Mouse (Mus musculus): Measurements from ENCODE around the gene Tmcc3.
"Not testable (repeated sequence)": the region's sequence is repeated elsewhere in the genome, so short reads cannot be mapped to it uniquely, and the experiment has no call there.

Gene Tmcc3

GRCm38 (mm10) chr10:94514506-94515178, 202.9 kb downstream of the Tmcc3 start:
- no peak for DNase-seq (ENCODE audit: extremely low read depth, low read depth)

- no peak for DNase-seq (ENCODE audit: extremely low read depth, low read depth)
Measured at GRCm38 (mm10) chr10:94515179-94515545, 203.4 kb downstream of the Tmcc3 start.

GRCm38 (mm10) chr10:94515583-94515982, 203.8 kb downstream of the Tmcc3 start:
- DNase-seq (ENCODE audit: extremely low read depth, low read depth), result no peak

- DNase-seq (ENCODE audit: extremely low read depth, low read depth), result no peak
Measured at GRCm38 (mm10) chr10:94519887-94520286, 208.1 kb downstream of the Tmcc3 start.

- DNase-seq (ENCODE audit: extremely low read depth, low read depth), result no peak
Measured at GRCm38 (mm10) chr10:94520306-94521106, 208.8 kb downstream of the Tmcc3 start.

- no peak for DNase-seq (ENCODE audit: extremely low read depth, low read depth)
Measured at GRCm38 (mm10) chr10:94521107-94521401, 209.3 kb downstream of the Tmcc3 start.

GRCm38 (mm10) chr10:94521776-94522175, 210.0 kb downstream of the Tmcc3 start:
- no peak for DNase-seq (ENCODE audit: extremely low read depth, low read depth)

- no peak for DNase-seq (ENCODE audit: extremely low read depth, low read depth)
Measured at GRCm38 (mm10) chr10:94523297-94523696, 211.5 kb downstream of the Tmcc3 start.

- DNase-seq (ENCODE audit: extremely low read depth, low read depth), result no peak
Measured at GRCm38 (mm10) chr10:94523711-94524156, 212.0 kb downstream of the Tmcc3 start.

GRCm38 (mm10) chr10:94524966-94525365, 213.2 kb downstream of the Tmcc3 start:
- no peak for DNase-seq (ENCODE audit: extremely low read depth, low read depth)

GRCm38 (mm10) chr10:94525784-94526183, 214.0 kb downstream of the Tmcc3 start:
- DNase-seq (ENCODE audit: extremely low read depth, low read depth), result no peak

- no peak for DNase-seq (ENCODE audit: extremely low read depth, low read depth)
Measured at GRCm38 (mm10) chr10:94526834-94527233, 215.1 kb downstream of the Tmcc3 start.

- DNase-seq (ENCODE audit: extremely low read depth, low read depth), result no peak
Measured at GRCm38 (mm10) chr10:94527248-94527647, 215.5 kb downstream of the Tmcc3 start.

GRCm38 (mm10) chr10:94530079-94530478, 218.3 kb downstream of the Tmcc3 start:
- DNase-seq (ENCODE audit: extremely low read depth, low read depth), result no peak

- no peak for DNase-seq (ENCODE audit: extremely low read depth, low read depth)
Measured at GRCm38 (mm10) chr10:94531482-94531881, 219.7 kb downstream of the Tmcc3 start.

GRCm38 (mm10) chr10:94533081-94533724, 221.5 kb downstream of the Tmcc3 start:
- no peak for DNase-seq (ENCODE audit: extremely low read depth, low read depth)

GRCm38 (mm10) chr10:94538623-94539022, 226.9 kb downstream of the Tmcc3 start:
- not testable (repeated sequence) for DNase-seq (ENCODE audit: extremely low read depth, low read depth)

GRCm38 (mm10) chr10:94540241-94540640, 228.5 kb downstream of the Tmcc3 start:
- DNase-seq (ENCODE audit: extremely low read depth, low read depth), result no peak

GRCm38 (mm10) chr10:94543956-94544355, 232.2 kb downstream of the Tmcc3 start:
- no peak for DNase-seq (ENCODE audit: extremely low read depth, low read depth)

- DNase-seq (ENCODE audit: extremely low read depth, low read depth), result no peak
Measured at GRCm38 (mm10) chr10:94544803-94545202, 233.1 kb downstream of the Tmcc3 start.

- no peak for DNase-seq (ENCODE audit: extremely low read depth, low read depth)
Measured at GRCm38 (mm10) chr10:94545259-94546019, 233.7 kb downstream of the Tmcc3 start.

GRCm38 (mm10) chr10:94546617-94547016, 234.9 kb downstream of the Tmcc3 start:
- DNase-seq (ENCODE audit: extremely low read depth, low read depth), result no peak
